Mouse (Mus musculus) left cerebral cortex, postnatal 25 days (tissue): Measurements from ENCODE around the gene Pth1r. TPM values are rescaled to one million over a fixed set of nuclear protein-coding genes. Genes with fewer than 3 reads are reported as not detected.
"Not testable (repeated sequence)": the region's sequence is repeated elsewhere in the genome, so short reads cannot be mapped to it uniquely, and the experiment has no call there.

Experiments
- DNase-seq, 2 experiments: peaks; one replicate each; pipeline ENCODE4 v3.0.0; 2022; ENCODE audit warnings: low spot score in 2 of 2, mixed read lengths in 1 of 2
- intact Hi-C: fragments of 180-260 bp; cut with DNase I; formaldehyde crosslinking; loops from one replicate; pipeline ENCODE4 v1.15.1; 2025
- total RNA-seq, 2 experiments: library from RNA; stranded (reverse); gene quantifications; 2 replicates each; pipeline ENCODE4 v1.2.3; 2021

Gene Pth1r
- total RNA-seq, 2 experiments from 2014 or later, result 5.5 to 5.9 TPM

- intact Hi-C loops, result no loop called here
These were observed 57.6 kb downstream of the Pth1r start for GRCm38 (mm10) chr9:110689261-110689779.

GRCm38 (mm10) chr9:110687846-110688245 is 59.1 kb downstream of the Pth1r start:
- no peak for DNase-seq
- intact Hi-C loops, result no loop called here

More at GRCm38 (mm10) chr9:110689261-110689779, 57.6 kb downstream of the Pth1r start:
- no peak for DNase-seq

- intact Hi-C loops, result no loop called here
- DNase-seq, result no peak
These were observed 59.9 kb downstream of the Pth1r start for GRCm38 (mm10) chr9:110687061-110687460.

DNA sequence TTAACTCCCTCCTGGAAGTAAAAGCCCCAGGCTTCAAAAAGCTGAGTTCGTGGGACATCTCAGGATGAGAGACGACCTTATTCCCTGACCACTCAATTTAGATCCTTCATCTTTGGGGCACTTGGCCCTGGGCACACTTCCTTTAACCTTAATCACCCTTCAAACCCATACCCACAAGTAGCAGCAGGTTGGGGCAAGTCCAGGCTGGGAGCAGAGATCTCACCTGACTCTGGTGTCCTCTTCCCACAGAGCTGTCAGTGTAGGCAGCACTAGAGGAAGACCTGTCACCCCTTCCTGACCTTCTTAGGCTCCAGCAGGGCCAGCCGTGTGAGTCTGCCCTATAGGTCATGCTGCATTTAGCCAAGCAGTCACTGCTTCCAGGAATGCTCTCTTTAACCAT is 60.5 kb downstream of the Pth1r start:
- intact Hi-C loops, result no loop called here
- no peak for DNase-seq

DNA sequence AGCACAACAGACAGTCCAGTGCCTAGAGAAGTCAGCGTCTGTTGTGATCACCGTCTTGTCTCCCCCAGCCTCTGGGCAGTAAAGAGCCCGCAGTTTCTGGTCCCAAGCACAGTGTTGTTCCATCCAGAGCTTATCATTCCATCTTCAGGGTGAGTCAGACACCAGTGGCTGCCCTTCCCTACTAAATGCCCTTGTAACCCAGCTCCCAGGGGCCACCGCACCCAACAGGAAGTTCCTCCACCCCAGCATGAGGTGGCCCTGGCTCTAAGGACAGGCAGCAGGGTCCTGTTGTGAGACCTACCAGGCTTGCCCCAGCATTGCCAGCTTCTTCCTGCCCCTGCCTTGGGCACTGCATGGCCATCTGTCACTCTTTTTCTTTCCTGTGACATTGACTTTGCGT is 61.4 kb downstream of the Pth1r start:
- intact Hi-C loops, result no loop called here
- DNase-seq, result no peak

DNA sequence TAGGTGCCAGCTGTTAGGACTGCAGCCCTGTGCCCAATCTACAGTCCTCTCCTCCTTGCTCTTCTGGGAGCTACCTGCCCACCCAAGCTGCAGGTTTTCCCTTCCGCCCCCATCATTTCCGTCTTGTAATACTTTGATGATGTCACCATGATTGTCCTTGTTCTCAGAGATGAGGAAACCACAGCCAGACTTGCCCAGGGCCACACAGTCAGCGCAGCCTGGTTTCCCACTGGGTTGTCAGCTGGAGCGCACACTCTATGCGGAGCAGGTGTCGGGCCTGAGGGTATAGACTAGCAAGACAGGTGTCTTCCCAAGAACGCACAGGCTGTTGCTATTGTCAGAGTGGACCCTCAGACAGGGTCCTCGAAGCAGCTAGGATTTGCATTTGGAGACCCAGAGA is 61.8 kb downstream of the Pth1r start:
- intact Hi-C loops, result no loop called here
- no peak for DNase-seq

GRCm38 (mm10) chr9:110684100-110684831 is 62.7 kb downstream of the Pth1r start:
- intact Hi-C loops, result no loop called here
- peak; percentile 73 to 80 for DNase-seq

DNA sequence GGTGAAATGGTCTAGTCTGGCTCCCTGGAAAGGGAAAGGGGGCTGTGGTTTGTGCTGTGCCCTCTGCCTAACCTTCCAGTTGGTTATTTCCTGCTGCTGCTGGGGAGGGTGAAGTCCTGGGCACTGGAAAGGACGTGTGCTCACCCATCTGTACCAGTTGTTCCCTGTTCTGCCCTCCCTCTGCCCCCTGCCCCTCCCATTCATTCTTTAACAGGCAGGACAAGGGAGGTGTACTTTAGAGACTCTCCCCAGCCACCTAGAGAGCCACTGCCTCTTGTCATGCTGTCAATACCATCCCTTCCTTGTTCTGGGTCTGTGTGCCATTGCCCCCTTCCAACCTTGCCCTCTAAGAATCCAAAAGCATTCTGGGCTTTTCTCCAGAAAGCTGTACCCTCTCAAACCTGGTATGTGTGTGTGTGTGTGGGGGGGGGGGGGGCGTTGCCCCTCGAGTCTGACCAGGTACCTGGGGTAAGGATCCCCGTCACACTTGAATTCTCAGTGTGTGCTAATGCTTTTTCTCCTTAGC is 63.3 kb downstream of the Pth1r start:
- intact Hi-C loops, result no loop called here
- no peak for DNase-seq

DNA sequence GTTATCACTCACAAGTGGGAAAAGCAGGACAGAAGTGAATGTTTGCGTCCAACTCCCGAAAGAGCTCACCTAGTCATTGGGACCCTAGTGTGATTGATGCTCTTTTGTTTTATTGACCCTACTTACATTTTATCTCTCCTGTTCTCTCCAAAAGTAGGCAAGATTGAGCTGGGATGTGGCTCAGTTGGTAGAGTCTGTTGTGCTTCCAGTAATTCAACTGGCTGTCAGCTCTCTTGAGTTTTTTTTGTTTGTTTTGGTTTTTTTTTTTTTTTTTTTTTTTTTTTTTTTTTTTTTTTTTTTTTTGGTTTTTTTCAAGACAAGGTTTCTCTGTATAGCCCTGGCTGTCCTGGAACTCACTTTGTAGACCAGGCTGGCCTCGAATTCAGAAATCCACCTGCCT is 64.2 kb downstream of the Pth1r start:
- DNase-seq, intact Hi-C loops: not testable (repeated sequence)

DNA sequence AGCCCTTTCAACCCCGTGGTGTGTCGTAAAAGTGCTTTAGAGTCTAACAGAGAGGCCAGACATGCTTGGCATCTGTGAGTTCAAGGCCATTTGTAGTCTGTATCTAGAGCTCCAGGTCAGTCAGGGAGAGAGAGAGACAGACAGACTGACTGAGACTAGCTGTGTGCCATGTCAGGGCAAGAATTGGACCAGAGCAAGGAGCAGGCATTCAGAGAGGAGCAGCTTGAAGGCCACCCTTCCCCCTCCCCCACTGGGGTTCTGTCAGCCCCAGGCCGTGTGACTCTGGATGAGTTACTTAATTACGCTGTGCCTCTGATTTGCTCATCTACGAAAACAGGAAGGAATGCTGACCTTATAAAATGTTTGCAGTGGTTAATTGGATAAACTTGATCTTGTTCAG is 64.7 kb downstream of the Pth1r start:
- no peak for DNase-seq
- intact Hi-C loops, result no loop called here

DNA sequence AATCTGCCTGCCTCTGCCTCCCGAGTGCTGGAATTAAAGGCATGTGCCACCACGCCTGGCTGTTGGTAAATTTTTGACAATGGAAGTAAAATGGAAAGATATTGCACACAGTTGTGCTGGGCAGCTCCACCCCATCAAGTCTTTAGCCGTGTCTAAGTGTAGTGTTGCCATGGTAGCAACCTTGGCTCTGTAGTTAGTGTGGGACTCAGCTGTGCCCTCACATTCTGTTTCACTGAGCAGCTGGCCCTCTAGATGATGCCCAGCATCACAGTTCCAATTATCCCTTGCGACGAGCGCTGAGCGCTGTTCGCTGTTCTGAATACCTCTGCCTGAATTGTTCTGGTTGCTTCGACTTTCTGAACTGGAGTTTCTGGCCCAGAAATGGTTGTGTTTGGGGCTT is 65.1 kb downstream of the Pth1r start:
- intact Hi-C loops, result no loop called here
- DNase-seq, result peak in 1 of 2 experiments; percentile 74

- peak in 1 of 2 experiments; percentile 51 for DNase-seq
- intact Hi-C loops, result no loop called here
These were observed 66.0 kb downstream of the Pth1r start for GRCm38 (mm10) chr9:110680736-110681507.

GRCm38 (mm10) chr9:110678886-110679285 is 68.1 kb downstream of the Pth1r start:
- DNase-seq, result no peak
- intact Hi-C loops, result no loop called here

GRCm38 (mm10) chr9:110676492-110676911 is 70.4 kb downstream of the Pth1r start:
- peak in 1 of 2 experiments; percentile 47 for DNase-seq
- intact Hi-C loops, result no loop called here

DNA sequence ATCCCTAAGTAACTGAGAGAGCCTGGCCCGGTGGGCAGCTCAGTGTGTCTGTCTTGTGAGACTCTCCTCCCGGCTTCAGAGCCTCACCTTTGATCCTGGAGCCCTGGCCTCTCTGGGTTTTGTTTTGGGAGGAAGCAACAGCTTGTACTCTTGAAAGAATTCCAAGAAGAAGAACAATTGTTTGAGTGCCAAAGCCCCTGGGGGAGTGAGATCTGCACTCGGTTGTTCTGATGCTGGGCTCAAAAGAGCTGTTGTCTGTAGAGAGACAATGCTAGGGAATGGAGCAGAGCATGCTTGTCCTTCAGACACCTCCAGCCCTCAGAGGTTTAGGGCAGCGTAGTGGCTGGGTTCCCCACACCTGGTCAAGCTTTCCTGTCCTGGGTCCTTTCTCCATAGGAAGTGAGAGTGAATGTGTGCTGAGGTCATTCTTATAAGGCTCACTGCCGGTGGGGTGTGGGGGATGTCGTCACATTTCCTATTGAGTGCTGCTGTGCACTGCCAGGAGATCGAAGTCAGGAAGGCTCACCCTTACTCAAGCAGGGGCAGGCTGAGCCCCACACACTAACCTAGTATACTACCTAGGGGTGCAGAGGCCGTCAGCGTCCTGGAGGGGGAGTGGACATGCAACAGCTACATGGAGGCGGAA is 73.7 kb downstream of the Pth1r start:
- DNase-seq, result no peak
- intact Hi-C loops, result loop anchor here (1.0 kb wide), 1 partner anchor 36 kb away; no protein-coding TSS in a partner anchor

GRCm38 (mm10) chr9:110672462-110673106 is 74.4 kb downstream of the Pth1r start:
- intact Hi-C loops, result loop anchor here (1.0 kb wide), 1 partner anchor 37 kb away; no protein-coding TSS in a partner anchor

More at GRCm38 (mm10) chr9:110672462-110673106, 74.4 kb downstream of the Pth1r start:
- no peak for DNase-seq
